Mouse (Mus musculus): ENCODE data around the gene Rflna. TPM values are rescaled to one million over a fixed set of nuclear protein-coding genes. Genes with fewer than 3 reads are reported as not detected.

Rflna gene
- polyA plus RNA-seq, 1 experiment from 2014 or later, result 1.8 TPM

- Histone ChIP-seq H3K4me2 (replicated peaks; ENCODE audit: low read depth) (peak overlapping the region; percentile 53), H3K36me3 (ENCODE audit: control insufficient read depth, insufficient read depth, low read length) (peaks cover 8% of the 10 kb centered on the region; the same call in 1 of the 2 replicates), H3K4me3 (ENCODE audit: low read depth, low read length) (peak overlapping the region; percentile 35), H3K4me1 (replicated peaks; ENCODE audit: control insufficient read depth, insufficient read depth) (peaks cover 17% of the 10 kb centered on the region), H3K27ac (replicated peaks) (peak overlapping the region; percentile 92), H3K9me3 (ENCODE audit: control insufficient read depth, low read length) (no peaks in the 10 kb centered on the region), H3K9ac (ENCODE audit: low read length) (peak overlapping the region; percentile 50; the same call in 1 of the 2 replicates), H3K27me3 (ENCODE audit: control insufficient read depth, insufficient read depth, low read length) (no peaks in the 10 kb centered on the region)
- ATAC-seq (ENCODE audit: low FRiP score, low TSS enrichment), result peak; percentile 22
- peak; percentile 53 for DNase-seq (ENCODE audit: low spot score)
- TF ChIP-seq CTCF (IDR thresholded peaks at IDR 0.05; ENCODE audit: low read depth), result no peak
- no peak for TF ChIP-seq EP300 (optimal IDR thresholded peaks at IDR 0.05)
- whole genome bisulfite sequencing, result 24% methylated on average over 19 of the region's 19 CpGs
Observed at GRCm38 (mm10) chr5:125056696-125057554, 53.9 kb downstream of the Rflna start.

GRCm38 (mm10) chr5:125057555-125058266 lies 54.7 kb downstream of the Rflna start:
- Histone ChIP-seq H3K27me3 (ENCODE audit: control insufficient read depth, insufficient read depth, low read length) (no peaks in the 10 kb centered on the region), H3K36me3 (ENCODE audit: control insufficient read depth, insufficient read depth, low read length) (peaks cover 8% of the 10 kb centered on the region; the same call in 1 of the 2 replicates), H3K4me1 (replicated peaks; ENCODE audit: control insufficient read depth, insufficient read depth) (peaks cover 15% of the 10 kb centered on the region), H3K4me3 (ENCODE audit: low read depth, low read length) (peak overlapping the region; percentile 35), H3K27ac (replicated peaks) (peak overlapping the region; percentile 92), H3K9ac (ENCODE audit: low read length) (peak overlapping the region; percentile 50), H3K4me2 (replicated peaks; ENCODE audit: low read depth) (peak overlapping the region; percentile 53), H3K9me3 (ENCODE audit: control insufficient read depth, low read length) (no peaks in the 10 kb centered on the region)
- ATAC-seq (ENCODE audit: low FRiP score, low TSS enrichment) (peak; percentile 8; the same call in 1 of the 2 replicates), DNase-seq (ENCODE audit: low spot score) (no peak)
- TF ChIP-seq CTCF (IDR thresholded peaks at IDR 0.05; ENCODE audit: low read depth), result no peak
- no peak for TF ChIP-seq EP300 (optimal IDR thresholded peaks at IDR 0.05)
- 32% methylated on average over 28 of the region's 29 CpGs for WGBS

- Histone ChIP-seq H3K4me1 (replicated peaks; ENCODE audit: control insufficient read depth, insufficient read depth) (peaks cover 15% of the 10 kb centered on the region), H3K27me3 (ENCODE audit: control insufficient read depth, insufficient read depth, low read length) (no peaks in the 10 kb centered on the region), H3K36me3 (ENCODE audit: control insufficient read depth, insufficient read depth, low read length) (peaks cover 8% of the 10 kb centered on the region; the same call in 1 of the 2 replicates), H3K9ac (ENCODE audit: low read length) (peak overlapping the region; percentile 50), H3K4me3 (ENCODE audit: low read depth, low read length) (peak overlapping the region; percentile 35), H3K9me3 (ENCODE audit: control insufficient read depth, low read length) (no peaks in the 10 kb centered on the region), H3K27ac (replicated peaks) (peak overlapping the region; percentile 92), H3K4me2 (replicated peaks; ENCODE audit: low read depth) (peak overlapping the region; percentile 53)
- ATAC-seq (ENCODE audit: low FRiP score, low TSS enrichment) (peak; percentile 56), DNase-seq (ENCODE audit: low spot score) (peak; percentile 80)
- TF ChIP-seq CTCF (IDR thresholded peaks at IDR 0.05; ENCODE audit: low read depth), result peak; percentile 27; the same call in 1 of the 2 replicates
- no peak for TF ChIP-seq EP300 (optimal IDR thresholded peaks at IDR 0.05)
- WGBS, result 4% methylated on average over 29 of the region's 29 CpGs
Observed at GRCm38 (mm10) chr5:125058267-125058668, 55.2 kb downstream of the Rflna start.

Other genes starting within 250 kb of the Rflna start
- gene Ccdc92, start 140.8 kb upstream of the Rflna start, polyA plus RNA-seq (2015; fragmentation: Nextera tagmentation; extraction: Ambion mirVana), result 3.9 and 4.1 TPM in 2 replicates
- 39.7 and 41.5 TPM in 2 replicates for gene Zfp664, start 140.5 kb upstream of the Rflna start, polyA plus RNA-seq (2015; fragmentation: Nextera tagmentation; extraction: Ambion mirVana)
- gene Ncor2, start 176.0 kb downstream of the Rflna start, polyA plus RNA-seq (2015; fragmentation: Nextera tagmentation; extraction: Ambion mirVana), result 11.1 and 12.1 TPM in 2 replicates

Measured in stomach, postnatal 0 days (tissue).